Mouse (Mus musculus) right cerebral cortex, postnatal 14 days (tissue): ENCODE data around the gene Slc17a3.

Source experiments
- DNase-seq: peaks from one replicate; pipeline ENCODE4 v3.0.0; 2022

Slc17a3 gene

DNA sequence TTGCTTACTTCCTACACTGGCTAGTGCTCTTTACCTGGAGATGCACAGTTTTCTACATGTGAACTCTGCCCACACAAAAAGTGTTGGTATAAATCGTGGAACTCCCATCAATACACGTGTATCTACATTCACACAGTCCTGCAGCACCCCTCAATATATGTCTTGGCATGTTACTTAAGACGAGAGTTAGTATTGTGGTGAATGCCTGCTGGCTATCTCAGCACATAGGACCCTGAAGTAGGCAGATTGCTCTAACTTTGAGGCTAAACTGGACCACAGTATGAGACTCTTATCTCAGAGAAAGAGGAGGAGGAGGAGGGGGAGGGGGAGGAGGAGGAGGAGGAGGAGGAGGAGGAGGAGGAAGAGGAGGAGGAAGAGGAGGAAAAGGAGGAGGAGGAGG lies 39.9 kb downstream of the Slc17a3 start:
- DNase-seq = no peak

GRCm38 (mm10) chr13:23879636-23880035 lies 40.4 kb downstream of the Slc17a3 start:
- no peak for DNase-seq

- DNase-seq = no peak
Measured at GRCm38 (mm10) chr13:23885540-23885939, 46.3 kb downstream of the Slc17a3 start.

- no peak for DNase-seq
Measured at GRCm38 (mm10) chr13:23887026-23887725, 47.9 kb downstream of the Slc17a3 start.

DNA sequence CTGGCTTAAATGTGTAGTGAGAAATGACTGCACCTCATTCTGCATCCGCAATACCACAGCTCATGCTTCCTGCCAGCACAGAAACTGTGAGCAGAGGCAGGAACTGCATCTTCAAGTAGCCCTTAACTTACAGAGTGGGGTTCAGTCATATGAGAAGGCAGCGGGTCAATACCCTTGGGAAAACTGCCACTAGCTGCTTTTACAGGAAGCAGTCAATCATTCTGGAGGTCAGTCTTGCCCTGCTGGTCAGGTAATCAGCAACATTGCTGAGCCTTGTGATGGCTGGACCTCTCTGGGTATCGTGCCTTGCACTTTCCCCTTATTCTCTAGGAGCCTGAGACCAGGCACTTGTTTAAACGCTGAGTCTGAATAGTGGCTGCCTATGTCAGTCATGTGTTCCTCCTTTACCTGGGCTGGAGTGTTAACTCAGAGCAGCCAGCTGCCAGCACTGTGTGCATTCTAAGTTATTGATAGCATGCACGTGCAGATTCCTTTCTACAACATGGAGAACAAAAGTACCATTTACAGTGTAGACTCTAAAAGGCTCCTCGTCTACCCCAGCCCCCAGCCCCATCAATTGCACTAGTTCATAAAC lies 49.9 kb downstream of the Slc17a3 start:
- DNase-seq = no peak

GRCm38 (mm10) chr13:23892592-23893268 lies 53.5 kb downstream of the Slc17a3 start:
- no peak for DNase-seq

DNA sequence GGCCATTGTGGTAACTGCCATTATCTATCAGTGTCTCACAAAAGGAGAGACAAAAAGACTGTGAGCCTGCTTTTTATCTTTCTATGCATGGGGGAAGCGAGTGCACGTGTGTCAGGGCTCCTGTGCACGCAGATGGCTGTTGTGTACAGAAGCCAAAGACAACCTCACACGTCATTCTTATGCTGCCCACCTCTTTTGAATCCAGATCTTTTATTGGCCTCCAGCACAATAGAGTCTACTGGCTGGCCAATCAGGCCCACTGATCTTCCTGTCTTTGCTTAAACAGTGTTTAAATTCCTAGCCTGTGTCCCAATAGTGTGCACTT lies 54.0 kb downstream of the Slc17a3 start:
- DNase-seq = no peak

DNA sequence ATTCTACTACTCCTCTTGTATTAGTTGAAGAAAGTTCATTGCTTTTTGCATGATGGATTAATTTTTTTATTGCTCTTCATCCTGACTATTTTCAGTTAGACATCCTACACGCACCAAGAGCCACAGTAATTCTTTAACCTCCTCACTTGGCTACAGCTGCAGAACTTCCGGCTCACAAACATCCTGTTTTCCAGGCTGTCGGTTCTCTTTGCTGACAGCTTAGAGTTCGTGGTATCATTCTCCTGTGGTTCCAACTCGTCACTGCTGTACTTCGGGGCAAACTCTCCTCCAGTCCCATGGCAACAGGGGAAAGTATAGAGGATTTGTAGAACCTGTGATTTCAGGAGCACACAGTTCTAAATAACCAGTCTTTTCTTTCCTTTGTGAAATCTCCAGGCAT lies 59.0 kb downstream of the Slc17a3 start:
- no peak for DNase-seq

GRCm38 (mm10) chr13:23906906-23907305 lies 67.7 kb downstream of the Slc17a3 start:
- DNase-seq = no peak

DNA sequence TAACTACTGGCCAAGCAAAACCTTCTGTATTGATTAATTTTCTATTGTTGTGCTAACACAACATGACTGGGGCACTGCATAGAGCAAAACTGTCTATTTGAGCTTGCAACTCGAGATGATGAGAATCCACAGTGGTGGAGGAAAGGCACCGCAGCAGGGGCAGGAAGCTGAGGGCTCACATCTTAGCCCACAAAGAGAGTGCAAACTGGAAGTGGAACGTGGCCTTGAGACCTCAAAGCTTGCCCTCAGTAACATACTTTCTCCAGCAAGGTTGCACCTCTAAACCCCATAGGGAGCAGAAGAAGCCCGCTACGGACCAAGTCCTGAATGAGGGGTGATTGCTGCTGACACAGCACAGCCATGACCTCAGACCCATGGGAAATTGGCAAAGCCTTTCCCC lies 70.9 kb downstream of the Slc17a3 start:
- DNase-seq = no peak
